Mouse (Mus musculus) ES-Bruce4 (cell line): ENCODE data around the gene Svip.

Experiments
- CTCF ChIP-seq: IDR thresholded peaks from one replicate; pipeline ENCODE4 v1.8.1; 2011; ENCODE audit warnings: low read depth, low read length
- POLR2A ChIP-seq: IDR thresholded peaks from one replicate; pipeline ENCODE4 v1.8.1; 2011; ENCODE audit warnings: low read length; ENCODE audit not compliant: insufficient read depth

DNA sequence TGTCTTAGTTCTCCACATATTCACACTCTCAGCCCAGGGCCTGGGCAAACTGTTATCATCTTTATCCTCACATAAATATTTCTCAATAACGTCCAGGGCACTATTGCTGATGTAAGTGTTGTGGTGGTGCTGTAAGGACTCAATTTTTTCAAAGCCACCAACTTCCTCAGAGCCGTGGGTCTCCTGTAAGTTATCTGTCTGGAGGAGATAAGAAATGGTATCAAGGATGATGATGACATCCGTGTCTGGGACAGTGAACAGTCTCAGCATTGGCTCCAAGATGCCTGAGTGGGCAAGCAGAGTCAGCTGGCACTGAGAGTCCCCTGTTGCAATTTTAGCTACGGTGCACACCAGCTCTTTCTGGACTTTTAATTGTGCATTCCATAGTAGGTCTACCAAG lies 16.2 kb upstream of the Svip start:
- TF ChIP-seq CTCF (no peak), POLR2A (no peak)
